Mouse (Mus musculus) fibroblast of lung, adult 2 months (primary cell): Measurements from ENCODE around the gene Aire.
"Not testable (repeated sequence)": the region's sequence is repeated elsewhere in the genome, so short reads cannot be mapped to it uniquely, and the experiment has no call there.

ENCODE experiments used
- DNase-seq: peaks from one replicate; pipeline ENCODE4 v3.0.0-alpha.2; 2011; ENCODE audit warnings: low read depth

Aire gene

GRCm38 (mm10) chr10:78049519-78050035 is 6.2 kb upstream of the Aire start:
- no peak for DNase-seq

DNA sequence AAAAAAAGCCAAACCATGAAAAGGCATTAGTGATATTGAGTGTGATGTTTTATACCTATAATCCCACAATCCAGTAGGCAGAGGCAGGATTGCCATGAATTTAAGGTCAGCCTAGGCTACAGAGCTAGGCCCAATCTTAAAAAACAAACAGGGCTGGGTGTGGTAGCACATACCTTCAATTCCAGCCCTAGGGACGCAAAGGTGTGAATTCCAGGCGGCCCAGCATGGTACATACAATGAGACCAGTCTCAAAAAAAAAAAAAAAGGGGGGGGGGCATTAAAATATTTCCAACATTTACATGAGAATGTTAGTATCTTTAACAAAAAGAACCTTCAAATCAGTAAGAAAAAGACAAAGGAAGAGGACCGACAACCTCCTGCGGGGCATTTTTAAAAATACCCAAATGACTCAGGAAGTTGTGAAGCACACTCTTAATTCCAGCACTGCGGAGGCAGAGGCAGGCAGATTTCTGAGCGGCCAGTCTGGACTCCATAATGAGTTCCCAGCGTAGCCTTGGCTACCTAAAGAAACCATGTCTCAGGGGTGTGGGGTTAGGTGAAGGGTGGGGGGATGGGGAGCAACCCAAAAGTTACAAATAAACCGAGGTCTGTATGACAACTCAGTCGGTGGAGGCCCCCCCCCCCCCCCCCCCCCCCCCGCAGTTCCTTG is 4.8 kb upstream of the Aire start:
- DNase-seq = no peak

GRCm38 (mm10) chr10:78046388-78046787 is 3.0 kb upstream of the Aire start:
- DNase-seq = no peak

DNA sequence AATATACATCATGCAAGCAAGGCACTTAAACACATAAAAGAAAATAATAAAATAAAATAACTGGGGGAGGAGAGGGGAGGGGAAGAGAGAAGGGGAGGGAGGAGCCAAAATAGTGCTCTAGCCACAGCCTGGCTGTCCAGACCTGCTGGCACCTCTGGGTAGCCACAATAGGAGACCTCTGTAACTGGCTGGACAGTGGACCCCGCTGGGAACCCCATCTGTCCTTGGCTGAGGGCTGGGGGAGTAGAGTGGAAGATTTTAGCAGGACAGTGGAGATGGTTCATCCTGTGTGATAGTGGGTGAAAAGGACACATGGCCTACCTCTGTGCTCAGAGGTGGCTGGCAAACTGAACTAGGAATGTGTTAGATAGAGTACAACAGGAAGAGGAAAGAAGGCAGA is 1.1 kb upstream of the Aire start:
- no peak for DNase-seq

DNA sequence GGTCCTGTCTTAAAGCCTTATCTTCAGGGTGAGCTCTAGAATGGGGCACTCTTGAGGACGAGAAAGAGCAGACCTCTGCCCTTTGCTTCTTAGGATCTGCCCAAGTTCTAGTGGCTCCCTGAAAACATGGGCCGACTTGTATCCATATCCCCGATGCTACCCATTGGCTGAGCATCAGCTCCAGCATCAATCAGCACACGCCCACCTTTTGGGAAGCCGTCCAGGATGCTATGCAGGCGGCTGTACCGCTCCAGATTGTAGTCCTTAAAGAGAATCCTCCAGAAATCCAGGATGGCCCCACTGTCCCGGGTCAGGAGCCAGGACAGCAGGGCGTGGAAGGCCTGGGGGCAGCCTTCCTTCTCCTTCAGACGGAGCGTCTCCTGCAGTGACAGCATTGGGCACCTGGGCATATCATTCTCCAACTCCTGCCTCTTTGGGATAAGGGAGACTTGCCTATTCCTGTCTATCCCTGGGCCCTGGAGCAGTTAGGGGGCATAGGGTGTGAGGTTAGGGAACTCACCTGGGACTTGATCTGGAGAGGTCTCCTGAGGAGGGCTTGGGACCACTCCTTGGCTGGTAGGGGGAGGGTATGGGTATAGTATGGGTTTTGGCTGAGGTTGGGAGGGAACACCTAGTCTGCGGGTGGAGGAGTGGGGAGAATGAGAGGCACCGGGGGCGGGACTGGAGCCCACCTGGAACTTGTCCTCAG is 559 bp downstream of the Aire start:
- DNase-seq = no peak

DNA sequence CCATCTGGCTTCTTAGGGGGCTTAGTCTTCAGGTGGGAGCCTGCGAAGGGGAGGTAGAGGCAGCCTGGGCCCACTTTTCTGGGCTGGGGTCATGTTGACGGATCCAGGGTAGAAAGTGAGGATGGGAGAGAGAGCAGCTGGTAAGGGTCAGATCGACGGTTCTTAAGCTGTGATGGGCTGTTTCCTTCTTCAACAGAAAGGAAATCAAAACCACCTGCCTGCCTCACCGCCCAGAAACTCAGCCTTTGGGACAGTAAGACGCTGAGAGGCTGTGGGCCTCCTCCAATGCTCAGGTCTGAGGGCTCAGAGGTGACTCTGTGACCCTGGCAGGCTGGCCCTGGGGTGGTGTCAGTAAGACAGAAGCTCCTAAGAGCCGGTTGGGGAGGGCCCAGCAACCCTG is 1.3 kb downstream of the Aire start:
- DNase-seq = no peak

GRCm38 (mm10) chr10:78041647-78042046 is 1.8 kb downstream of the Aire start, which contains the start of gene Dnmt3l:
Dnmt3l (plus strand) TSS chr10:78041947.
- no peak for DNase-seq

GRCm38 (mm10) chr10:78037139-78037538 is 6.3 kb downstream of the Aire start:
- DNase-seq = no peak

- no peak for DNase-seq
Observed at GRCm38 (mm10) chr10:78031987-78032386, 11.4 kb downstream of the Aire start.

DNA sequence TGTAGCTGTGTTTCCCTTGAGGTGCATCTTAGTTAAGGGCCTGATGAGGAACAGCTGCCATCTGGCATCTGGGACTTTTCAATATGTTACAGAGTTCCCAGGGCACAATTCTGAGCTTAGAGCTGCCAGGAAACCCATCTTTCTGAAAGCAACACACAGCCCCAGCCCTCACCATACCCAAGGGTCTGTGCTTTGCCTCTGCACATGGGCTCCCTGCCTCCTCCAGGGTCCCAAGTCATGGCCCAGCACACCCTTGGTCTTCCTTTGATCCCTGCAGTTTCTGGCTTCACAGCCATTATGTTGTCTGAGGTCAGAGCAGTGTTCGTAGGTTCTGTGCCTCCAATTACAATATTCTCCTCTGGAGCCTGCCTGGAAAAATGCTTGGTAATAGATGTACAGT is 14.3 kb downstream of the Aire start:
- DNase-seq = no peak

GRCm38 (mm10) chr10:78028129-78028528 is 15.3 kb downstream of the Aire start:
- DNase-seq = no peak

- not testable (repeated sequence) for DNase-seq
Observed at GRCm38 (mm10) chr10:78025453-78025852, 18.0 kb downstream of the Aire start.

- DNase-seq = not testable (repeated sequence)
Observed at GRCm38 (mm10) chr10:78019984-78020383, 23.4 kb downstream of the Aire start.

- DNase-seq = no peak
Observed at GRCm38 (mm10) chr10:78019291-78019690, 24.1 kb downstream of the Aire start.

- DNase-seq = peak; percentile 49
Observed at GRCm38 (mm10) chr10:78018797-78019203, 24.6 kb downstream of the Aire start.

DNA sequence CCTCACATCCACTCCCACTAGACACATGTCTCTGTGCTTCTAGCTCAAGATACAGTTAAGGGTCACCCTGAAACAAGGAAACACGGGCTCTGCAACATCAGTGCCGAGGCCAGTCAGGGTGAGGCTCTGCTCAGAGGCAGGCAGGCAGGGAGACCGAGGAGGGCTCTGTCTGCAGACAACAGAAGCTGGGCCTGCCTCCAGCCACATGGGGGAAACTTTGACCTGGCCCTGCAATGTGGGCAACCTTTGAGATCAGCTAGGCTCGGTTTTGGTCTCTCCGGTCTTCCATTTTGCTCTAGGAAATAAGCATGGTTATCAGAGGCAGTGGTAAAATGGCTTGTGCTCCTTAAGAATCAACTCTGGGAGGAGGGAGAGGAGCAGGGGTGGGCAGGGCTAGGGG is 27.0 kb downstream of the Aire start:
- no peak for DNase-seq

DNA sequence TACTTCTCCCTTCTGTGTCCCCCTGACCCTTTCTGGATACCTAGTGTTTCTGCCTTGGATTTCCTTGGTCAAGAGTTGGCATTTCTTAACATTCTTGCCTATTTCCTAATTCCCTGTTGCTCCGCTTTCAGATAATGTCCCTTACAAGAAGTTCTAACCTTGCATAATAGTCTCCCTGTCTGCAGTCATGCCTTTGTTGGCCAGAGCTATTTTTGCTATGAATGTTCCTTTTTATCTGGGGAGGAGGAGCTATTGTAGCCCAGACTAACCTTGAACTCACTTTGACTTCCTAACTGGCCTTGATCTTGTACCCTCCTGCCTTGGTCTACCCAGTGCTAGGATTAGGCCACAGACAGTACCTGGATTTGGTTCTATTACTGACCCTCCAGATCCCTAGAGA is 27.9 kb downstream of the Aire start:
- peak; percentile 26 for DNase-seq

GRCm38 (mm10) chr10:78012661-78013495 is 30.5 kb downstream of the Aire start:
- peak; percentile 32 for DNase-seq

- not testable (repeated sequence) for DNase-seq
Observed at GRCm38 (mm10) chr10:78011116-78011515, 32.3 kb downstream of the Aire start.

- DNase-seq = no peak
Observed at GRCm38 (mm10) chr10:78010335-78010734, 33.1 kb downstream of the Aire start.

GRCm38 (mm10) chr10:78009945-78010293 is 33.5 kb downstream of the Aire start, which contains the start of gene Pfkl:
Pfkl (minus strand) TSS chr10:78010083.
- no peak for DNase-seq

GRCm38 (mm10) chr10:78009184-78009944 is 34.0 kb downstream of the Aire start:
- DNase-seq = peak; percentile 77
